Mouse (Mus musculus): ENCODE data around the gene Stra6l.

The Stra6l gene

GRCm38 (mm10) chr4:45917091-45917490 is 68.6 kb downstream of the Stra6l start:
- no peak for DNase-seq (ENCODE audit: low spot score in 2 of 2)

GRCm38 (mm10) chr4:45921663-45922435 is 73.4 kb downstream of the Stra6l start:
- DNase-seq (ENCODE audit: low spot score in 2 of 2) = no peak

- DNase-seq (ENCODE audit: low spot score in 2 of 2) = no peak
These were observed 75.5 kb downstream of the Stra6l start for GRCm38 (mm10) chr4:45924011-45924410.

GRCm38 (mm10) chr4:45928561-45928960 is 80.1 kb downstream of the Stra6l start:
- no peak for DNase-seq (ENCODE audit: low spot score in 2 of 2)

Data from natural killer cell, adult 2 months (primary cell).